Mouse (Mus musculus) adrenal gland, adult 18-20 months (tissue): Measurements from ENCODE around the gene Zfp991. TPM values are rescaled to one million over a fixed set of nuclear protein-coding genes. Genes with fewer than 3 reads are reported as not detected.
"Not testable (repeated sequence)": the region's sequence is repeated elsewhere in the genome, so short reads cannot be mapped to it uniquely, and the experiment has no call there.

Experiments used
- DNase-seq, 2 experiments: peaks; one replicate each; pipeline ENCODE4 v3.0.0; 2021 to 2022; ENCODE audit warnings: low spot score in 2 of 2
- total RNA-seq, 2 experiments: library from RNA; stranded (reverse); gene quantifications; 1 replicate in 1 of 2; 2 replicates in 1 of 2; pipeline ENCODE4 v1.2.3; 2021

The Zfp991 gene
- total RNA-seq, 2 experiments from 2014 or later, result 4.3 to 6.1 TPM

- not testable (repeated sequence) for DNase-seq
Measured at GRCm38 (mm10) chr4:147181969-147182705, 50.3 kb downstream of the Zfp991 start.

GRCm38 (mm10) chr4:147186824-147187223 lies 55.0 kb downstream of the Zfp991 start:
- not testable (repeated sequence) for DNase-seq

GRCm38 (mm10) chr4:147187283-147187965 lies 55.6 kb downstream of the Zfp991 start:
- not testable (repeated sequence) for DNase-seq

GRCm38 (mm10) chr4:147195186-147195585 lies 63.3 kb downstream of the Zfp991 start:
- not testable (repeated sequence) for DNase-seq

- DNase-seq, result not testable (repeated sequence)
Measured at GRCm38 (mm10) chr4:147197210-147197609, 65.4 kb downstream of the Zfp991 start.

GRCm38 (mm10) chr4:147199055-147199750 lies 67.4 kb downstream of the Zfp991 start:
- DNase-seq, result not testable (repeated sequence)

GRCm38 (mm10) chr4:147201920-147202660 lies 70.3 kb downstream of the Zfp991 start:
- DNase-seq, result not testable (repeated sequence)

- not testable (repeated sequence) for DNase-seq
Measured at GRCm38 (mm10) chr4:147212182-147212928, 80.5 kb downstream of the Zfp991 start.

GRCm38 (mm10) chr4:147214233-147214632 lies 82.4 kb downstream of the Zfp991 start:
- not testable (repeated sequence) for DNase-seq

- DNase-seq, result not testable (repeated sequence)
Measured at GRCm38 (mm10) chr4:147217676-147218075, 85.8 kb downstream of the Zfp991 start.

GRCm38 (mm10) chr4:147219319-147220070 lies 87.7 kb downstream of the Zfp991 start:
- peak; percentile 18 to 25 for DNase-seq

GRCm38 (mm10) chr4:147220226-147220625 lies 88.4 kb downstream of the Zfp991 start:
- DNase-seq, result peak in 1 of 2 experiments; percentile 29

GRCm38 (mm10) chr4:147222021-147222420 lies 90.2 kb downstream of the Zfp991 start:
- peak; percentile 19 to 29 for DNase-seq

- peak; percentile 26 to 32 for DNase-seq
Measured at GRCm38 (mm10) chr4:147223778-147224435, 92.1 kb downstream of the Zfp991 start.

- DNase-seq, result not testable (repeated sequence)
Measured at GRCm38 (mm10) chr4:147225616-147226015, 93.8 kb downstream of the Zfp991 start.

GRCm38 (mm10) chr4:147230026-147230425 lies 98.2 kb downstream of the Zfp991 start:
- not testable (repeated sequence) for DNase-seq
